Mouse (Mus musculus): Measurements from ENCODE around the gene Arhgap35.
"Not testable (repeated sequence)": the region's sequence is repeated elsewhere in the genome, so short reads cannot be mapped to it uniquely, and the experiment has no call there.

The Arhgap35 gene

GRCm38 (mm10) chr7:16606808-16607207, 8.0 kb downstream of the Arhgap35 start:
- not testable (repeated sequence) for DNase-seq (ENCODE audit: extremely low read depth, low read depth, low spot score)

GRCm38 (mm10) chr7:16604141-16604540, 10.7 kb downstream of the Arhgap35 start:
- no peak for DNase-seq (ENCODE audit: extremely low read depth, low read depth, low spot score)

GRCm38 (mm10) chr7:16601683-16602102, 13.1 kb downstream of the Arhgap35 start:
- no peak for DNase-seq (ENCODE audit: extremely low read depth, low read depth, low spot score)

GRCm38 (mm10) chr7:16599006-16599405, 15.8 kb downstream of the Arhgap35 start:
- DNase-seq (ENCODE audit: extremely low read depth, low read depth, low spot score): no peak

GRCm38 (mm10) chr7:16591292-16591691, 23.5 kb downstream of the Arhgap35 start:
- no peak for DNase-seq (ENCODE audit: extremely low read depth, low read depth, low spot score)

GRCm38 (mm10) chr7:16587649-16588048, 27.1 kb downstream of the Arhgap35 start:
- DNase-seq (ENCODE audit: extremely low read depth, low read depth, low spot score): no peak

GRCm38 (mm10) chr7:16584384-16584783, 30.4 kb downstream of the Arhgap35 start:
- DNase-seq (ENCODE audit: extremely low read depth, low read depth, low spot score): no peak

- no peak for DNase-seq (ENCODE audit: extremely low read depth, low read depth, low spot score)
Measured at GRCm38 (mm10) chr7:16583775-16584174, 31.0 kb downstream of the Arhgap35 start.

- no peak for DNase-seq (ENCODE audit: extremely low read depth, low read depth, low spot score)
Measured at GRCm38 (mm10) chr7:16582299-16582698, 32.5 kb downstream of the Arhgap35 start.

- DNase-seq (ENCODE audit: extremely low read depth, low read depth, low spot score): no peak
Measured at GRCm38 (mm10) chr7:16581276-16582100, 33.3 kb downstream of the Arhgap35 start.

- no peak for DNase-seq (ENCODE audit: extremely low read depth, low read depth, low spot score)
Measured at GRCm38 (mm10) chr7:16576719-16577118, 38.1 kb downstream of the Arhgap35 start.

- DNase-seq (ENCODE audit: extremely low read depth, low read depth, low spot score): no peak
Measured at GRCm38 (mm10) chr7:16571191-16571590, 43.6 kb downstream of the Arhgap35 start.

- DNase-seq (ENCODE audit: extremely low read depth, low read depth, low spot score): no peak
Measured at GRCm38 (mm10) chr7:16570737-16571136, 44.1 kb downstream of the Arhgap35 start.

GRCm38 (mm10) chr7:16564491-16564890, 50.3 kb downstream of the Arhgap35 start:
- no peak for DNase-seq (ENCODE audit: extremely low read depth, low read depth, low spot score)

- no peak for DNase-seq (ENCODE audit: extremely low read depth, low read depth, low spot score)
Measured at GRCm38 (mm10) chr7:16557783-16558538, 56.8 kb downstream of the Arhgap35 start.

- no peak for DNase-seq (ENCODE audit: extremely low read depth, low read depth, low spot score)
Measured at GRCm38 (mm10) chr7:16557251-16557650, 57.5 kb downstream of the Arhgap35 start.

- no peak for DNase-seq (ENCODE audit: extremely low read depth, low read depth, low spot score)
Measured at GRCm38 (mm10) chr7:16554215-16554614, 60.6 kb downstream of the Arhgap35 start.

- no peak for DNase-seq (ENCODE audit: extremely low read depth, low read depth, low spot score)
Measured at GRCm38 (mm10) chr7:16551581-16551980, 63.2 kb downstream of the Arhgap35 start.

GRCm38 (mm10) chr7:16549299-16549698, 65.5 kb downstream of the Arhgap35 start:
- no peak for DNase-seq (ENCODE audit: extremely low read depth, low read depth, low spot score)

- DNase-seq (ENCODE audit: extremely low read depth, low read depth, low spot score): no peak
Measured at GRCm38 (mm10) chr7:16544770-16545169, 70.0 kb downstream of the Arhgap35 start.

GRCm38 (mm10) chr7:16537220-16537903, 77.4 kb downstream of the Arhgap35 start:
- DNase-seq (ENCODE audit: extremely low read depth, low read depth, low spot score): no peak

All from fat pad, adult 2 months (tissue).